Mouse (Mus musculus) kidney, postnatal 4 days (tissue): ENCODE results near the gene Rabggtb.
A peak's percentile ranks its signal among the peaks of the same experiment; 100 is the strongest.
"Not testable (repeated sequence)": the region's sequence is repeated elsewhere in the genome, so short reads cannot be mapped to it uniquely, and the experiment has no call there.

Experiments
- DNase-seq, 2 experiments: peaks; one replicate each; pipeline ENCODE4 v3.0.0; 2021; ENCODE audit warnings: mixed read lengths in 2 of 2

Gene Rabggtb

GRCm38 (mm10) chr3:153913510-153914243 lies 868 bp upstream of the Rabggtb start:
- peak in 1 of 2 experiments; percentile 21 for DNase-seq

DNA sequence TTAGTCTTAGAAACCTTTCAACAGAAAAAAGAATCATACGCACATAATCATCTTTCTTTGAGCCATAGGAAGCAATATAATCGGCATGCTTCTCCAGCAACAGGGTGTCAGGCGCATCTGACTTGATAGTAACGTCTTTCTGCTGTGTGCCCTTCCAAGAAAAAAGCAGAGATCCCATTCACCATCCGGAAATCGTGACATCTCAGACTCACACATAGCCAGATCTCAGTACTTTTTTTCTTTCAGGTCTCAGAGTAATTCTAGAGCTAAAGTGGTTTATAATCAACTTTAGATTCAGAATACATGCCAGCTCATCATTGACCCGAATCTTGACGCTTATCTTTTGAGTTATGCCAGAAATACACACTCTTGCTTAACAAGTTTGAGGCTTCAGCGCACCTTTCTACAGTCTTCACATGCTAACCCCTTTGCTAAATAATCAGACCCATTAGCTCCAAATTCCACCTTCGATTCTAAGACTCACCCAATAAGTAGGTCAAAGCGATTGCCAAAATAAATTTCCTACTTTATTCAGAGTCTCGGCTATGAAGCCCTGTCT lies 848 bp downstream of the Rabggtb start:
- no peak for DNase-seq

DNA sequence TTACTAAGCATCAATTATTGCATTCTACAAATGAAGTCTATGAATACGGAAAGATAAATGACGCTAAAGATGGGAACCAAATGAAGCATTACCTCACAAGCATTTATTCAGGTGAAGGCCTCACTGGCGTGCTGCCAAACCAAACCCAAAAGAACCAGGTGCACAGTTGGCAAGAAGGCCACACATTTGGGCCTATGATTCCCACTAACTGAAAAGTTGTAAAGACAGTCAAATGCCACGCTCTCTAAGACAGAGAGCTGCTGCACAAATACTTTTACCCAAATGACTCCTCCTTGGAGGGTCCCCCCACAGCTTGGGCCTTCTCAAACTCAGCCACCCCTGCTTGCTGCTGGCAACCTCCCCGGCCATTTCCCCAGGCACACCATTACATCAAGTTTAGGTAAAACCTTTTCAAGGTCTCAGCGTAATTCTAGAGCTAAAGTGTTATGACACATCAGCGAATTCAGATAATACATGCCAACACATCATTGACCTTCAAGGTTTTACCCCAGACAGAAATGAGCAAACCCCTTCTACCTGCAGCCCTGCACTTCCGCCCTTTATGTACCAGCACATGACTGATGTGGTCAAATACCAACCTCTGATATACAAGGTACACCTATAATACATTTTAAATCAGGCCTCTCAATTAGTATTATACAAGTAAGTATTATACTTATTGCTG lies 1.5 kb downstream of the Rabggtb start:
- peak; percentile 13 to 28 for DNase-seq

DNA sequence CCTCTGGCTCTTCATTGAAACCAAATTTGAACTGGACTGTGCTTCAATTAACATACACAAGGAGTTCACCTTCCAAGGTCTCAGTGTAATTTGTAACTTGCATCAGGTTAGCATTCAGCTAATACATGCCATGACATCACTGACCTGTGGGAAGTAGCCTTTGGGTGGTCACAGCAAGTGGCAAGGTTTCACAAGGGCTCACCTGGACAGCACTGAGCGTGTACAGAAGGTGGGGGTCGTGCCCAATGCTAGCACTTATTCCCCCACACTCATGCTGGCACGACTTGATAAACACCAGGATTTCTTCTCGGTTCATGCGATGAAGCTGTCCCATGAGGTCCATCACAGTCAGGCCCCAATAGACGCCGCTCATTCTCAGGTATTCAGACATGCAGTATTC lies 2.3 kb downstream of the Rabggtb start:
- DNase-seq = no peak

DNA sequence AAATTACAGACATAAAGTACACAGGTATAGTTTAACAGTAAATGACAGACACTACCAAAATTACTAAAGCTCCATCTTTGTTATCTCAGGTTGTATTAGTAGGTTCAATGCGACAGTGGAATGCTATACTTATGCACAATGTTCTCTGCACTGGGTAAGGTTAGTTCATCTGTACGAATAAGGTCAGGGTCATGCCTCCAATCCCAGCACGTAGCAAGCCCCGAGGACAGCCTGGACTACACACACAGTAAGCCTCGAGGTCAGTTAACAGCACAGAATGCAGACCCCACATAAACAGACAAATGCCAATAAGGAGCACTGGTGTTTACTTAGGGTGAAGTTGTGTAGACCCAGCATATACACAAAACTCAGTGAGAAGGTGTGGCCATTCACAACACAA lies 3.9 kb downstream of the Rabggtb start:
- no peak for DNase-seq

GRCm38 (mm10) chr3:153906136-153906871 lies 6.5 kb downstream of the Rabggtb start, which contains the start of gene Msh4:
Gene Msh4 (minus strand): TSS chr3:153906138.
- no peak for DNase-seq

GRCm38 (mm10) chr3:153905251-153906135 lies 7.3 kb downstream of the Rabggtb start:
- DNase-seq = peak; percentile 12 to 23

DNA sequence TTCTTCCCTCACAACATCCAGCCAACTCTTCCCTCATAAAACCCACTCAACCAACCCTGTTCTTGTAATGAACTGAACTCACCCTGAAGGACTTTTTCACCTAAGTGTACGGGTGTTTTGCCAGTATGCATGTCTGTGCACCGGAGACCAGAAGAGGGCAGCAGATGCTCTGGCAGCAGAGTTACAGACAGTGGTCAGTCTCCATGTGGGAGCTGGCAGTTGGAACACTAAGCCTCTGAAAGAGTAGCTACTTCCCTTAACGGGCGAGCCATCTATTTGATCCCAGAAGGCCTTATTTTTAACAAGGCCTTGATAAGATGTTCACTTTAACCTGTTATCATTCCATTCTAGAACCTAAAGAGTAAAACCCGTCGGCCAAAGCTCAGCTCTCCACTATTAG lies 8.2 kb downstream of the Rabggtb start:
- DNase-seq = peak; percentile 71 to 80

DNA sequence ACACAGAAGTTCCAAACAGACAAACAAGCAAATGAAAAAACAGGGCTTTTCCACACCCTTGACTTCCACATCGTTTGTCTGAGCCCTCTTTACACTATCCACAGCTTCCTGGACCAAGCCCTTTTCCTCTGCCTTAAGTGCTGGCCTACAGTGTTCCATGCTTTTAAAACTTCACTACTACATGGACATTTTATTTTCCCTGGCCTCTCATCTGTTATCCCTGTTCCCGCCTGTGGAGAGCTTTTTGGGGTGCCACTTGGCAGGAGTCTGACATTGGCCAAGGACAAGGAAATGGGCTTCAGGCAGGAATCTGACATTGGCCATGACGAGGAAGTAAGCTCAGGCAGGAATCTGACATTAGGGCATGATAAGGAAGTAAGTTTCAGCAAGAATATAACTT lies 10.2 kb downstream of the Rabggtb start:
- DNase-seq = no peak

DNA sequence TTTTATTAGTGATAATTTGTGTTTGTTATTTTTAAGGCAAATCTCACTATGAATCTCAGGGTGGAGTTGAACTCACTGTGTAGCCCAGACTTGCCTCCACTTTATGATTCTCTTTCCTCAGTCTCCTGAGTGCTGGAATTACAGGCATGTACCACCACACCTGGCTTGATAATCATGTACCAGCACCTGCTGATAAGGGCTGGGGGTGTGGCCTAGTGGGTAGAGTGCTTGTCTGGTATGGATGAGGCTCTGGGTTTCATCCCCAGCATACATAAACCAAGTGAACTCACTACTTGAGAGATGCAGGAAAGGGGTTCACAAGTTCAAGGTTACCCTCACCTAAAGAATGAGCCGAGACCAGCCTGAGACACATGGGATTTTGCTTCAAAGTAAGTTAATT lies 10.9 kb downstream of the Rabggtb start:
- DNase-seq = no peak

DNA sequence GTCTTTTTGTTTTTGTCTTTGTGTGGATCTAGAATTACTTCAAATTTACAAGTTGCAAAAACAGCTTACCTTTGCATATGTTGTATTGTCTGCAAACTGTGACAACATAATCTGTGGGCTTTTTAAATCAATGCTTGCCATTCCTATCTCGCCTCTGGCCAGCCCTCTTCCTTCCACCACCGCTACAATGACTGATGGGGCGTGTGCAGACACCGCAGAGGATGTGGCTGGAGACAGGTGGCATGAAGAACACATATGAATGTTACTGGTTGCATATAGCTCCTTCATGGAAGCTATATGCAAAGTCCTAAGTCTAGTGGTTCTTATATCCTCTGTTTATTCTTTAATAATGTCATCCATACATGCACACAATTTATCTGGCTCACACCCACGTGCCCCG lies 15.6 kb downstream of the Rabggtb start:
- DNase-seq = no peak

GRCm38 (mm10) chr3:153895454-153895853 lies 17.4 kb downstream of the Rabggtb start:
- no peak for DNase-seq

DNA sequence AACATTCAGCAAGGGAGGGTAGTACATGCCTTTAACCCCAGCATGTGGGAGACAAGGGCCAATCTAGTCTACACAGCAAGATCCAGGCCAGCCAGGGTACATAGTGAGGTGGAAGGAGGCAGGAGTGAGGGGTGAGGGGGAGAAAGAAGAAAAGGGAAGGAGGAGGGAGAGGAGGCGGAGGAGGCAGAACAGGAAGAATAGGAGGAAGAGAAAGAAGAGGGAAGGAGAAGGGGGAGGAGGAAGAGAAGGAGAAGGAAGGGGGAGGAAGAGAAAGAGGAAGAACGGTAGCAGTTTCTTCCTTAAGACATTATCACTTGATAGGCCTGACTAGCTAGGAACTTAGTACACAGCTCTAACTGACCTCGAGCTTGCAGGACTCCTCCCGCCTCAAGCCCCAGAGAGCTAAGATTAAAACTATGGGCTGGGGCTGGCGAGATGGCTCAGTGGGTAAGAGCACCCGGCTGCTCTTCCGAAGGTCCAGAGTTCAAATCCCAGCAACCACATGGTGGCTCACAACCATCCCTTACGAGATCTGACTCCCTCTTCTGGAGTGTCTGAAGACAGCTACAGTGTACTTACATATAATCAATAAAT lies 23.5 kb downstream of the Rabggtb start:
- no peak for DNase-seq

DNA sequence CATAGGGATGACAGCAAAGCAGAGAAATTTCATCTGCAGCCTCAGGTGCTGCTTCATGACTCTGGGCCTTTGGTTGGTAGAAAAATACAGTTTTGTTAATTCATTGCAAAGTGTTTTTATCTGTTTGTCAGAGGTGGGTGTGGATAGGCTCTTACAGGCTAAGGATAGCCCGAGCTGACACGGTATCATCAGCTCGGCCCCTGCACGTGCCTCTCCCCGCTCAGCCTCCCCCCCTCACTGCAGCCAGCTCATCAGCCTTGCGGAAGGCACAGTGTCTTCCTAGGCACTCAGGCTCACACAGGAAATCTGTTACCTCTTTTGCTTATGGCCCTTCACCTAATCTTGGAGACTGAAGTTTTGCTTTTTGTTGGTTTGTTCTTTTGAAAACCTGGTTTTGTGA lies 24.7 kb downstream of the Rabggtb start:
- DNase-seq = no peak

DNA sequence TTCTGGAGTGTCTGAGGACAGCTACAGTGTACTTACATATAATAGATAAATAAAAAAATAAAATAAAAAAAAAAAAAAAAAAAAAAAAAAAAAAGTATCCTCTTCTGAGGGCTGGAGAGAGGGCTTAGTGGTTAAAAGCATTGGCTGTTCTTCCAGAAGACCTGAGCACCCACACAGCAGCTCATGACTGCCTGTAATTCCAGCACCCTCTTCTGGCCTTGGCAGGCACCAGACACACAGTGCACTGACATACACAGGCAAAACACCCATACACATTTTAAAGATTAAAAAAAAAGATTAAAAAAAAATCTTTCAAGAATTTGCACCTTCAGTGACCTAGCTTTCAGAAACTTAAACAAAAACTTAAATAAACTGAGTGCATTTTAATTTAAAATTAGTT lies 26.5 kb downstream of the Rabggtb start:
- no peak for DNase-seq

DNA sequence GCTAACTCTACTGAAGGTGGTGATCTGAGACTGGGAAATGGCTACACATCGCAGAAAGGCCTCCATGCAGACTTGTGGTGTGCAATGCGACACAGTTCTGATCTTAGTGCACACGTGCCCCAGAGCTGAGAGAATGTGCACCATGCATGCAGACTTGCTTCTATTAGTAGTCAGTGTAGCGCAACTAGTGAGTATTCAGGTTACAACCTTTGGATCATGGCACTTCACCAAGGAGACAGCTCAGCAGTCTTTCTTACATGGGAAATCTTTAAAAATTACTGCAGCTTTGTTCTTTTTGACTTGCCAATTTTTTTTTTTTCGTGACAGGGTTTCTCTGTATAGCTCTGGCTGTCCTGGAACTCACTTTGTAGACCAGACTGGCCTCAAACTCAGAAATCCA lies 41.4 kb downstream of the Rabggtb start:
- peak in 1 of 2 experiments; percentile 10 for DNase-seq

GRCm38 (mm10) chr3:153867149-153868136 lies 45.4 kb downstream of the Rabggtb start:
- peak in 1 of 2 experiments; percentile 10 for DNase-seq

- no peak for DNase-seq
Observed at GRCm38 (mm10) chr3:153864636-153865429, 48.0 kb downstream of the Rabggtb start.

DNA sequence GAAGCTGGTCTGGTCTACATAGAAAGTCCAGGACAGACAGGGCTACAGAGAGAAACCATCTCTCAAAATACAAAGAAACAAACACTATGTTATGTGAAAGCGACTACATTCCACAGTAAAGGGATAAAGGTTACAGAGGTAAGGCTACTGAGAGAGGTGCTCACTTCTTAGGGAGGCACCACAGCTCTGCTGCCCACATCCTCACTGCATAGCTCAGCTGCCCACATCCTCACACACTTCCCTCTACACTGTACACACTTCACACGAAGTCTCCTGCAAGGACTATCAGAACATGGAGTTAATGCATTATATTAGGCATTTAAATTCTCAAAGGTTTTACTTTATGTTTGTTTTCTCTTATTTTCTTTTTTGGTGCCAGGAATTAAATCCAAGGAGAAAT lies 49.0 kb downstream of the Rabggtb start:
- no peak for DNase-seq

- DNase-seq = not testable (repeated sequence)
Observed at GRCm38 (mm10) chr3:153860392-153860791, 52.4 kb downstream of the Rabggtb start.
